Mouse (Mus musculus): ENCODE data around the gene C1ql4. TPM values are rescaled to one million over a fixed set of nuclear protein-coding genes. Genes with fewer than 3 reads are reported as not detected.

The C1ql4 gene
- polyA plus RNA-seq, 1 experiment from 2014 or later: 1.3 TPM

GRCm38 (mm10) chr15:99036249-99036905 lies 51.2 kb downstream of the C1ql4 start:
- no peaks in the 10 kb centered on the region for H3K27me3 ChIP-seq
- no peak overlapping the region for H3K27ac ChIP-seq
- 81% methylated on average over 8 of the region's 8 CpGs for WGBS
- peaks cover 27% of the 10 kb centered on the region for H3K4me1 ChIP-seq
- ATAC-seq (ENCODE audit: low FRiP score): no peak
- no peak overlapping the region for H3K9ac ChIP-seq
- H3K36me3 ChIP-seq (replicated peaks): peaks cover 32% of the 10 kb centered on the region
- no peak overlapping the region for H3K4me3 ChIP-seq (replicated peaks)
- no peaks in the 10 kb centered on the region for H3K9me3 ChIP-seq
- H3K4me2 ChIP-seq: no peak overlapping the region

- ATAC-seq (ENCODE audit: low FRiP score): no peak
- no peaks in the 10 kb centered on the region for H3K9me3 ChIP-seq
- no peaks in the 10 kb centered on the region for H3K27me3 ChIP-seq
- no peak overlapping the region for H3K9ac ChIP-seq
- H3K4me3 ChIP-seq (replicated peaks): no peak overlapping the region
- H3K4me2 ChIP-seq: no peak overlapping the region
- H3K36me3 ChIP-seq (replicated peaks): peaks cover 32% of the 10 kb centered on the region
- 91% methylated on average over 4 of the region's 4 CpGs for WGBS
- peaks cover 27% of the 10 kb centered on the region for H3K4me1 ChIP-seq
- no peak overlapping the region for H3K27ac ChIP-seq
These were observed 52.2 kb downstream of the C1ql4 start for GRCm38 (mm10) chr15:99035431-99035830.

Small RNA genes lying within 50 kb of the gene (microRNA-seq; reads per million reads assigned to microRNA genes)
- 1.7 reads per million for gene Mir6960

Other genes starting within 250 kb of the C1ql4 start
- 12.5 and 12.7 TPM in 2 replicates for gene Kmt2d, start 216.6 kb downstream of the C1ql4 start, polyA plus RNA-seq (2016; fragmentation: Nextera tagmentation; extraction: Ambion mirVana)
- gene Rhebl1, start 193.3 kb downstream of the C1ql4 start, polyA plus RNA-seq (2016; fragmentation: Nextera tagmentation; extraction: Ambion mirVana): 20.1 and 23.3 TPM in 2 replicates
- gene Dhh, start 189.3 kb downstream of the C1ql4 start, polyA plus RNA-seq (2016; fragmentation: Nextera tagmentation; extraction: Ambion mirVana): 0.45 and 0.51 TPM in 2 replicates
- 30.6 and 41.5 TPM in 2 replicates for gene Lmbr1l, start 169.6 kb downstream of the C1ql4 start, polyA plus RNA-seq (2016; fragmentation: Nextera tagmentation; extraction: Ambion mirVana)
- 1,790 and 1,867 TPM in 2 replicates for gene Tuba1b, start 153.3 kb downstream of the C1ql4 start, polyA plus RNA-seq (2016; fragmentation: Nextera tagmentation; extraction: Ambion mirVana)
- not detected in 2 replicates for gene Gm49450, start 134.3 kb downstream of the C1ql4 start, polyA plus RNA-seq (2016; fragmentation: Nextera tagmentation; extraction: Ambion mirVana)
- gene Tuba1a, start 134.1 kb downstream of the C1ql4 start, polyA plus RNA-seq (2016; fragmentation: Nextera tagmentation; extraction: Ambion mirVana): 7,386 and 7,785 TPM in 2 replicates
- 107 and 111 TPM in 2 replicates for gene Tuba1c, start 57.9 kb downstream of the C1ql4 start, polyA plus RNA-seq (2016; fragmentation: Nextera tagmentation; extraction: Ambion mirVana)
- gene Prph, start 32.6 kb downstream of the C1ql4 start, polyA plus RNA-seq (2016; fragmentation: Nextera tagmentation; extraction: Ambion mirVana): 0.73 and 1.4 TPM in 2 replicates
- gene Troap, start 13.2 kb downstream of the C1ql4 start, polyA plus RNA-seq (2016; fragmentation: Nextera tagmentation; extraction: Ambion mirVana): 41.6 and 48.3 TPM in 2 replicates
- 0.76 and 1.0 TPM in 2 replicates for gene Dnajc22, start 5.4 kb upstream of the C1ql4 start, polyA plus RNA-seq (2016; fragmentation: Nextera tagmentation; extraction: Ambion mirVana)
- 65.5 and 69.8 TPM in 2 replicates for gene Spats2, start 38.1 kb upstream of the C1ql4 start, polyA plus RNA-seq (2016; fragmentation: Nextera tagmentation; extraction: Ambion mirVana)
- 0.60 and 0.83 TPM in 2 replicates for gene Kcnh3, start 137.0 kb upstream of the C1ql4 start, polyA plus RNA-seq (2016; fragmentation: Nextera tagmentation; extraction: Ambion mirVana)
- 185 and 188 TPM in 2 replicates for gene Mcrs1, start 164.1 kb upstream of the C1ql4 start, polyA plus RNA-seq (2016; fragmentation: Nextera tagmentation; extraction: Ambion mirVana)
- 86.9 and 88.2 TPM in 2 replicates for gene Prpf40b, start 207.3 kb upstream of the C1ql4 start, polyA plus RNA-seq (2016; fragmentation: Nextera tagmentation; extraction: Ambion mirVana)
- 0.18 and 0.19 TPM in 2 replicates for gene Fam186b, start 208.1 kb upstream of the C1ql4 start, polyA plus RNA-seq (2016; fragmentation: Nextera tagmentation; extraction: Ambion mirVana)